Mouse (Mus musculus): ENCODE measurements at regions not wholly inside any gene's neighbourhood (a gene's known extent, or its start where the extent isn't known, plus 50 kb on each side); places are given as distances from the start of the nearest gene placed in this dataset.
A peak's percentile ranks its signal among the peaks of the same experiment; 100 is the strongest.
"Not testable (repeated sequence)": the region's sequence is repeated elsewhere in the genome, so short reads cannot be mapped to it uniquely, and the experiment has no call there.

GRCm38 (mm10) chr14:73453164-73453563, 56.7 kb upstream of the Med4 start:
- DNase-seq (ENCODE audit: inconsistent age in 2 of 2, low spot score in 1 of 2): peak; percentile 53 to 85

GRCm38 (mm10) chr14:73452321-73453082, 57.3 kb upstream of the Med4 start:
- DNase-seq (ENCODE audit: inconsistent age in 2 of 2, low spot score in 1 of 2): no peak

GRCm38 (mm10) chr14:73451291-73452045, 58.4 kb upstream of the Med4 start:
- peak in 1 of 2 experiments; percentile 55 for DNase-seq (ENCODE audit: inconsistent age in 2 of 2, low spot score in 1 of 2)

- DNase-seq (ENCODE audit: inconsistent age in 2 of 2, low spot score in 1 of 2): peak in 1 of 2 experiments; percentile 57
Measured at GRCm38 (mm10) chr14:73449901-73450495, 59.8 kb upstream of the Med4 start.

GRCm38 (mm10) chr14:73449111-73449510, 60.7 kb upstream of the Med4 start:
- no peak for DNase-seq (ENCODE audit: inconsistent age in 2 of 2, low spot score in 1 of 2)

- DNase-seq (ENCODE audit: inconsistent age in 2 of 2, low spot score in 1 of 2): peak in 1 of 2 experiments; percentile 33
Measured at GRCm38 (mm10) chr14:73445508-73446256, 60.6 kb upstream of the Itm2b start.

- DNase-seq (ENCODE audit: inconsistent age in 2 of 2, low spot score in 1 of 2): peak in 1 of 2 experiments; percentile 30
Measured at GRCm38 (mm10) chr14:73444733-73445132, 59.6 kb upstream of the Itm2b start.

GRCm38 (mm10) chr14:73441951-73442716, 57.0 kb upstream of the Itm2b start:
- DNase-seq (ENCODE audit: inconsistent age in 2 of 2, low spot score in 1 of 2): peak; percentile 36 to 56

- DNase-seq (ENCODE audit: inconsistent age in 2 of 2, low spot score in 1 of 2): not testable (repeated sequence)
Measured at GRCm38 (mm10) chr14:73441206-73441950, 56.3 kb upstream of the Itm2b start.

- DNase-seq (ENCODE audit: inconsistent age in 2 of 2, low spot score in 1 of 2): no peak
Measured at GRCm38 (mm10) chr14:73439802-73440309, 54.8 kb upstream of the Itm2b start.

GRCm38 (mm10) chr14:73435839-73436238, 50.8 kb upstream of the Itm2b start:
- no peak for DNase-seq (ENCODE audit: inconsistent age in 2 of 2, low spot score in 1 of 2)
